Comparison of ENCODE assay signal across 18 mouse cellular contexts in the genomic region with DNA sequence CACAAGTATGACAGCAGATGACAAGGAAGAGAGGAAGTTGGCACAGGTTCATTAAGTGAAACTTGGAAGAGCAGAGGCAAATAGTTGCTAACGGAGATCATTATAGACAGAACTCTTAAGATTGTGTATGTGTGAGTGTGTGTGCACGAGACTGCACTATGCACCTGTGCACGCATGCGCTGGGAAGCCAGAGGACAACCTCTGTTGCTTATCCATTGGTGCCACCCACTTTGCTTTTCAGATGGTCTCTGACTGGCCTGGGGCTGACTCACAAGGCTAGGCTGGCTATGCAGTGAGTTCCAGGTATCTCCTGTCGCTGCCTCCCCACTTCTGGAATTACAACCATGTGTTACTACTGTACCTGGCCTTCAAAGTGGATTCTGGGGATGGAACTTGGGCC. TPM values are rescaled to one million over a fixed set of nuclear protein-coding genes. Genes with fewer than 3 reads are reported as not detected.
DNase-seq lines count a peak whose midpoint lies in the region; ATAC-seq and TF ChIP-seq lines count a peak whose summit lies in the region.
"Had no signal": no experiment of that assay in that cellular context is flagged by ENCODE, and none has a peak within 500 bp of the region (broad histone marks: within the 10 kb centered on the region; RNA-seq: fewer than 3 reads in every experiment).

No protein-coding gene starts in this region.

- H3K27ac ChIP-seq in hindbrain, embryonic 10.5 days = peak overlapping the region; percentile 79
- no peak overlapping the region; the same call in 1 of the 2 replicates for H3K27ac ChIP-seq in hindbrain, embryonic 11.5 days (ENCODE audit: low read depth, low read length)
- no peak overlapping the region for H3K27ac ChIP-seq in midbrain, embryonic 11.5 days (ENCODE audit: low read depth, low read length)
- no peak overlapping the region for H3K27ac ChIP-seq in midbrain, embryonic 14.5 days (replicated peaks; ENCODE audit: low read depth, low read length)
- peak overlapping the region; percentile 64; the same call in 1 of the 2 replicates for H3K27ac ChIP-seq in forebrain, postnatal 0 days (ENCODE audit: low read depth, low read length)
- H3K27ac ChIP-seq in small intestine, adult 2 months (ENCODE audit: insufficient read depth, low read depth, low read length) = peak overlapping the region; percentile 95
- no peak overlapping the region for H3K27ac ChIP-seq in liver, embryonic 11.5 days (ENCODE audit: low read depth, low read length)
- H3K27ac ChIP-seq in layer of hippocampus, adult 2 months = no peak overlapping the region; the same call in 1 of the 2 replicates
- H3K27ac ChIP-seq: embryonic facial prominence, embryonic 15.5 days; limb, embryonic 13.5 days; liver, embryonic 14.5 days had no signal

- no peak overlapping the region for H3K4me2 ChIP-seq in hindbrain, embryonic 11.5 days (replicated peaks; ENCODE audit: low read depth, low read length)
- H3K4me2 ChIP-seq in midbrain, embryonic 11.5 days = no peak overlapping the region
- no peak overlapping the region for H3K4me2 ChIP-seq in midbrain, embryonic 14.5 days (ENCODE audit: low read length)
- H3K4me2 ChIP-seq in forebrain, postnatal 0 days (ENCODE audit: low read depth) = no peak overlapping the region
- no peak overlapping the region for H3K4me2 ChIP-seq in liver, embryonic 11.5 days
- H3K4me2 ChIP-seq: embryonic facial prominence, embryonic 15.5 days; limb, embryonic 13.5 days; neural tube, embryonic 13.5 days had no signal

- H3K36me3 ChIP-seq in hindbrain, embryonic 10.5 days = peaks cover 47% of the 10 kb centered on the region
- H3K36me3 ChIP-seq in hindbrain, embryonic 11.5 days (ENCODE audit: control insufficient read depth, insufficient read depth, low read length) = no peaks in the 10 kb centered on the region
- H3K36me3 ChIP-seq in midbrain, embryonic 11.5 days (ENCODE audit: control insufficient read depth, insufficient read depth, low read length) = peaks cover 6% of the 10 kb centered on the region; the same call in 1 of the 2 replicates
- peaks cover 15% of the 10 kb centered on the region for H3K36me3 ChIP-seq in midbrain, embryonic 14.5 days (ENCODE audit: control insufficient read depth, insufficient read depth, low read length)
- H3K36me3 ChIP-seq in forebrain, postnatal 0 days (ENCODE audit: insufficient read depth) = peaks cover 22% of the 10 kb centered on the region
- H3K36me3 ChIP-seq in small intestine, adult 2 months (ENCODE audit: control insufficient read depth, insufficient read depth, low read length) = peaks cover 24% of the 10 kb centered on the region
- peaks cover 6% of the 10 kb centered on the region for H3K36me3 ChIP-seq in liver, embryonic 11.5 days (ENCODE audit: control insufficient read depth, insufficient read depth, low read length)

- H3K4me3 ChIP-seq in hindbrain, embryonic 10.5 days = no peak overlapping the region
- no peak overlapping the region for H3K4me3 ChIP-seq in hindbrain, embryonic 11.5 days (ENCODE audit: low read depth, low read length)
- H3K4me3 ChIP-seq in midbrain, embryonic 11.5 days (ENCODE audit: low read depth, low read length) = no peak overlapping the region
- no peak overlapping the region for H3K4me3 ChIP-seq in midbrain, embryonic 14.5 days (replicated peaks; ENCODE audit: low read depth, low read length)
- H3K4me3 ChIP-seq in forebrain, postnatal 0 days (ENCODE audit: low read depth, low read length) = no peak overlapping the region
- H3K4me3 ChIP-seq in small intestine, adult 2 months (ENCODE audit: low read depth, low read length) = no peak overlapping the region
- no peak overlapping the region for H3K4me3 ChIP-seq in liver, embryonic 11.5 days (ENCODE audit: low read depth, low read length)
- no peak overlapping the region for H3K4me3 ChIP-seq in layer of hippocampus, adult 2 months
- H3K4me3 ChIP-seq: embryonic facial prominence, embryonic 15.5 days; limb, embryonic 13.5 days; neural tube, embryonic 13.5 days had no signal

- H3K27me3 ChIP-seq in hindbrain, embryonic 10.5 days (ENCODE audit: insufficient read depth, poor library complexity, severe bottlenecking) = peaks cover 6% of the 10 kb centered on the region; the same call in 1 of the 2 replicates
- no peaks in the 10 kb centered on the region for H3K27me3 ChIP-seq in hindbrain, embryonic 11.5 days (ENCODE audit: control insufficient read depth, insufficient read depth, low read length)
- H3K27me3 ChIP-seq in midbrain, embryonic 11.5 days (ENCODE audit: control insufficient read depth, insufficient read depth, low read length) = no peaks in the 10 kb centered on the region
- no peaks in the 10 kb centered on the region for H3K27me3 ChIP-seq in midbrain, embryonic 14.5 days (ENCODE audit: control insufficient read depth, insufficient read depth, low read length)
- H3K27me3 ChIP-seq in forebrain, postnatal 0 days (ENCODE audit: insufficient read depth, low read length) = no peaks in the 10 kb centered on the region
- H3K27me3 ChIP-seq in small intestine, adult 2 months (ENCODE audit: control insufficient read depth, insufficient read depth, low read length) = no peaks in the 10 kb centered on the region
- no peaks in the 10 kb centered on the region for H3K27me3 ChIP-seq in liver, embryonic 11.5 days (replicated peaks; ENCODE audit: control insufficient read depth, insufficient read depth, low read length)
- H3K27me3 ChIP-seq: embryonic facial prominence, embryonic 15.5 days; neural tube, embryonic 13.5 days; Patski had no signal

- no peak for TF ChIP-seq POLR2A in small intestine, adult 2 months (IDR thresholded peaks at IDR 0.05; ENCODE audit: low read depth, low read length)

- DNase-seq in hindbrain, embryonic 10.5 days (ENCODE audit: low spot score) = no peak
- no peak for DNase-seq in hindbrain, embryonic 11.5 days (ENCODE audit: low spot score)
- peak; percentile 76 for DNase-seq in midbrain, embryonic 11.5 days (ENCODE audit: low spot score, missing footprints)
- no peak for DNase-seq in midbrain, embryonic 14.5 days
- no peak for DNase-seq in forebrain, postnatal 0 days
- no peak for DNase-seq in liver, embryonic 11.5 days (ENCODE audit: low spot score)
- no peak for DNase-seq in layer of hippocampus, adult 2 months (ENCODE audit: low spot score in 2 of 2)
- DNase-seq: adrenal gland, postnatal 10 days; gastrocnemius, postnatal 36 days; kidney, postnatal 4 days had no signal

- no peaks in the 10 kb centered on the region for H3K9me3 ChIP-seq in hindbrain, embryonic 10.5 days
- H3K9me3 ChIP-seq in hindbrain, embryonic 11.5 days (ENCODE audit: control insufficient read depth, low read length) = no peaks in the 10 kb centered on the region
- no peaks in the 10 kb centered on the region for H3K9me3 ChIP-seq in midbrain, embryonic 11.5 days (ENCODE audit: control insufficient read depth, low read length)
- no peaks in the 10 kb centered on the region for H3K9me3 ChIP-seq in midbrain, embryonic 14.5 days (ENCODE audit: control insufficient read depth, low read length)
- no peaks in the 10 kb centered on the region for H3K9me3 ChIP-seq in forebrain, postnatal 0 days (ENCODE audit: low read length)
- no peaks in the 10 kb centered on the region for H3K9me3 ChIP-seq in liver, embryonic 11.5 days (ENCODE audit: control insufficient read depth, low read length)
- H3K9me3 ChIP-seq: embryonic facial prominence, embryonic 15.5 days; limb, embryonic 13.5 days; neural tube, embryonic 13.5 days had no signal

- H3K4me1 ChIP-seq in hindbrain, embryonic 10.5 days (replicated peaks) = peaks cover 88% of the 10 kb centered on the region
- H3K4me1 ChIP-seq in hindbrain, embryonic 11.5 days (replicated peaks; ENCODE audit: control insufficient read depth, insufficient read depth, low read length) = peaks cover 24% of the 10 kb centered on the region
- peaks cover 71% of the 10 kb centered on the region for H3K4me1 ChIP-seq in midbrain, embryonic 11.5 days (ENCODE audit: control insufficient read depth, insufficient read depth, low read length)
- peaks cover 78% of the 10 kb centered on the region for H3K4me1 ChIP-seq in midbrain, embryonic 14.5 days (ENCODE audit: control insufficient read depth, insufficient read depth, low read length)
- peaks cover 43% of the 10 kb centered on the region for H3K4me1 ChIP-seq in forebrain, postnatal 0 days (ENCODE audit: insufficient read depth)
- peaks cover 10% of the 10 kb centered on the region for H3K4me1 ChIP-seq in small intestine, adult 2 months (ENCODE audit: control insufficient read depth, insufficient read depth, insufficient read length, low read length)
- H3K4me1 ChIP-seq in liver, embryonic 11.5 days (replicated peaks; ENCODE audit: control insufficient read depth, insufficient read depth, low read length) = peaks cover 9% of the 10 kb centered on the region

- TF ChIP-seq CTCF in forebrain, postnatal 0 days (IDR thresholded peaks at IDR 0.05; ENCODE audit: low read depth) = no peak
- TF ChIP-seq CTCF in small intestine, adult 2 months (IDR thresholded peaks at IDR 0.05; ENCODE audit: extremely low read depth, insufficient read length, insufficient replicate concordance, low read depth, low read length) = no peak
- no peak for TF ChIP-seq CTCF in layer of hippocampus, adult 2 months (conservative IDR thresholded peaks at IDR 0.05)

- no peak for ATAC-seq in hindbrain, embryonic 11.5 days (ENCODE audit: low FRiP score)
- no peak for ATAC-seq in midbrain, embryonic 11.5 days (ENCODE audit: low FRiP score)
- ATAC-seq in midbrain, embryonic 14.5 days (ENCODE audit: low FRiP score, low TSS enrichment) = no peak
- ATAC-seq in forebrain, postnatal 0 days = no peak
- ATAC-seq in liver, embryonic 11.5 days (replicated peaks; ENCODE audit: low FRiP score) = no peak
- ATAC-seq: activated CD4-positive, CD25-positive, alpha-beta regulatory T cell, adult 4 months; lung, postnatal 0 days; Patski had no signal

- WGBS in hindbrain, embryonic 10.5 days = 90% methylated on average over 5 of the region's 5 CpGs
- 95% methylated on average over 5 of the region's 5 CpGs for WGBS in hindbrain, embryonic 11.5 days
- WGBS in midbrain, embryonic 11.5 days = 93% methylated on average over 5 of the region's 5 CpGs
- WGBS in midbrain, embryonic 14.5 days = 92% methylated on average over 5 of the region's 5 CpGs
- WGBS in forebrain, postnatal 0 days = 84% methylated on average over 5 of the region's 5 CpGs
- WGBS in small intestine, adult 2 months = 39% methylated on average over 5 of the region's 5 CpGs
- WGBS in liver, embryonic 11.5 days = 87% methylated on average over 5 of the region's 5 CpGs

- H3K9ac ChIP-seq in hindbrain, embryonic 11.5 days (ENCODE audit: low read depth, low read length) = no peak overlapping the region
- no peak overlapping the region for H3K9ac ChIP-seq in midbrain, embryonic 11.5 days (ENCODE audit: low read length)
- H3K9ac ChIP-seq in midbrain, embryonic 14.5 days (replicated peaks; ENCODE audit: low read length) = no peak overlapping the region
- no peak overlapping the region for H3K9ac ChIP-seq in forebrain, postnatal 0 days
- H3K9ac ChIP-seq in liver, embryonic 11.5 days (ENCODE audit: low read depth, low read length) = no peak overlapping the region
- H3K9ac ChIP-seq: embryonic facial prominence, embryonic 15.5 days; limb, embryonic 13.5 days; liver, embryonic 14.5 days; neural tube, embryonic 13.5 days had no signal

RNA-seq across cellular contexts. Expression of a gene that starts 13.1 kb away (rescaled TPM):
- 11.2 and 18.6 TPM in 2 replicates for polyA plus RNA-seq in hindbrain, embryonic 10.5 days (2016; fragmentation: Nextera tagmentation; extraction: Ambion mirVana)
- polyA plus RNA-seq in hindbrain, embryonic 11.5 days (2014; fragmentation: Nextera tagmentation; extraction: Ambion mirVana) = 34.8 and 45.9 TPM in 2 replicates
- 18.4 and 19.8 TPM in 2 replicates for polyA plus RNA-seq in midbrain, embryonic 11.5 days (2014; fragmentation: Nextera tagmentation; extraction: Ambion mirVana)
- 94.2 and 99.0 TPM in 2 replicates for polyA plus RNA-seq in midbrain, embryonic 14.5 days (2014; fragmentation: Nextera tagmentation; extraction: Ambion mirVana)
- 423 and 513 TPM in 2 replicates for total RNA-seq in forebrain, postnatal 0 days (2014; rRNA removed)
- polyA plus RNA-seq in forebrain, postnatal 0 days (2015; fragmentation: Nextera tagmentation; extraction: Ambion mirVana) = 76.8 and 80.3 TPM in 2 replicates
- 3.4 and 4.6 TPM in 2 replicates for polyA plus RNA-seq in small intestine, adult 2 months (2012; rRNA removed)
- polyA plus RNA-seq in liver, embryonic 11.5 days (2014; fragmentation: Nextera tagmentation; extraction: Ambion mirVana) = 1.9 and 2.2 TPM in 2 replicates
- 100 to 1,000 TPM; 744 to 746 TPM for total RNA-seq in layer of hippocampus, adult 2 months (2021)

RNA-seq across cellular contexts. Expression of a gene that starts 55.8 kb away (rescaled TPM):
- polyA plus RNA-seq in hindbrain, embryonic 10.5 days (2016; fragmentation: Nextera tagmentation; extraction: Ambion mirVana) = 18.7 and 23.4 TPM in 2 replicates
- polyA plus RNA-seq in hindbrain, embryonic 11.5 days (2014; fragmentation: Nextera tagmentation; extraction: Ambion mirVana) = 26.6 and 28.7 TPM in 2 replicates
- polyA plus RNA-seq in midbrain, embryonic 11.5 days (2014; fragmentation: Nextera tagmentation; extraction: Ambion mirVana) = 25.8 and 26.1 TPM in 2 replicates
- polyA plus RNA-seq in midbrain, embryonic 14.5 days (2014; fragmentation: Nextera tagmentation; extraction: Ambion mirVana) = 32.4 and 38.7 TPM in 2 replicates
- total RNA-seq in forebrain, postnatal 0 days (2014; rRNA removed) = 49.2 and 54.3 TPM in 2 replicates
- 49.2 and 50.6 TPM in 2 replicates for polyA plus RNA-seq in forebrain, postnatal 0 days (2015; fragmentation: Nextera tagmentation; extraction: Ambion mirVana)
- polyA plus RNA-seq in small intestine, adult 2 months (2012; rRNA removed) = 82.6 and 294 TPM in 2 replicates
- 20.6 and 21.8 TPM in 2 replicates for polyA plus RNA-seq in liver, embryonic 11.5 days (2014; fragmentation: Nextera tagmentation; extraction: Ambion mirVana)
- total RNA-seq in layer of hippocampus, adult 2 months (2021) = 100 to 1,000 TPM; 118 to 124 TPM

Comparison
In these comparisons a context has a peak if more than half of its experiments do, and no peak if none do; other contexts are left out.
1. H3K27ac ChIP-seq: peak in hindbrain, embryonic 10.5 days (single experiment), forebrain, postnatal 0 days (single experiment) and small intestine, adult 2 months (single experiment); none in hindbrain, embryonic 11.5 days (single experiment), midbrain, embryonic 11.5 days (single experiment), midbrain, embryonic 14.5 days (single experiment), liver, embryonic 11.5 days (single experiment) and layer of hippocampus, adult 2 months (single experiment).